Mouse (Mus musculus): Measurements from ENCODE around the gene Ubl3.

- TF ChIP-seq CTCF (IDR thresholded peaks at IDR 0.05; ENCODE audit: low read depth, low read length) (no peak), TAL1 (conservative IDR thresholded peaks at IDR 0.05; ENCODE audit: low read depth, low read length) (no peak), POLR2AphosphoS5 (IDR thresholded peaks at IDR 0.05; ENCODE audit: insufficient replicate concordance, low read depth, low read length) (no peak)
Measured at GRCm38 (mm10) chr5:148556509-148556908, 3.9 kb upstream of the Ubl3 start.
